ENCODE assay signal across 9 mouse cellular contexts in the genomic region with DNA sequence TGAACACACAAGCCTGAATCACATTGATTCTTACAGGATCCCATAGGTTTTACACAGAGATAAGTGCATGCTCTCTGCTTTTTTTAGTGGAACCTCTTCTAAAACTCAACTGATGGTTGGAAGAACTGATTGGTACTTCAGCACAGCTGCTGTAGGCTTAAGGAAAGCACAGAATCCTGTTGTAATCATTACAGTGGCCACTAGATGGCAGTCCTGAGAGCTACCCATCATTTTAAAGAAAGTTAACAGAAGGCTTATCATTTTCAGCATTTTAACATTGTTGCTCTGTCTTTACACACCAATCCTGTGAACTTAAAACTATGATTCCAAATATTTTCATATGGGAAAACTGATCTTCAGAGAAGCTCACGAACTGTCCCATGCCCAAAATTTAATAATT.
DNase-seq lines count a peak whose midpoint lies in the region; ATAC-seq and TF ChIP-seq lines count a peak whose summit lies in the region.
"Had no signal": no experiment of that assay in that cellular context is flagged by ENCODE, and none has a peak within 500 bp of the region (broad histone marks: within the 10 kb centered on the region; RNA-seq: fewer than 3 reads in every experiment).

No protein-coding gene starts in this region.

- H3K36me3 ChIP-seq in hindbrain, postnatal 0 days (ENCODE audit: insufficient read depth, low read length), result no peaks in the 10 kb centered on the region
- no peaks in the 10 kb centered on the region for H3K36me3 ChIP-seq in hindbrain, embryonic 13.5 days
- no peaks in the 10 kb centered on the region for H3K36me3 ChIP-seq in embryonic facial prominence, embryonic 14.5 days (ENCODE audit: control insufficient read depth, insufficient read depth, low read length)
- no peaks in the 10 kb centered on the region for H3K36me3 ChIP-seq in neural tube, embryonic 11.5 days (ENCODE audit: control insufficient read depth, insufficient read depth, low read length)
- H3K36me3 ChIP-seq in hindbrain, embryonic 10.5 days, result no peaks in the 10 kb centered on the region
- H3K36me3 ChIP-seq: embryonic facial prominence, embryonic 12.5 days had no signal

- ATAC-seq in hindbrain, postnatal 0 days, result no peak
- no peak for ATAC-seq in hindbrain, embryonic 13.5 days (ENCODE audit: low FRiP score)
- no peak for ATAC-seq in embryonic facial prominence, embryonic 14.5 days (ENCODE audit: low read depth)
- ATAC-seq in neural tube, embryonic 11.5 days (ENCODE audit: insufficient read depth, low FRiP score, low TSS enrichment), result no peak

- H3K4me2 ChIP-seq in hindbrain, postnatal 0 days (ENCODE audit: low read depth, low read length), result no peak overlapping the region
- H3K4me2 ChIP-seq in hindbrain, embryonic 13.5 days, result no peak overlapping the region
- H3K4me2 ChIP-seq in embryonic facial prominence, embryonic 14.5 days (ENCODE audit: low read depth, low read length), result no peak overlapping the region
- no peak overlapping the region for H3K4me2 ChIP-seq in neural tube, embryonic 11.5 days (ENCODE audit: low read depth)
- H3K4me2 ChIP-seq: embryonic facial prominence, embryonic 12.5 days had no signal

- TF ChIP-seq CTCF in hindbrain, postnatal 0 days (IDR thresholded peaks at IDR 0.05; ENCODE audit: low read depth), result peak; percentile 78

- peak; percentile 71 for DNase-seq in hindbrain, postnatal 0 days (ENCODE audit: low spot score)
- DNase-seq in ES-CJ7 (ENCODE audit: low read depth, low spot score), result peak; percentile 59
- peak; percentile 13 to 49 for DNase-seq in adrenal gland, postnatal 36 days
- peak; percentile 48 for DNase-seq in embryonic facial prominence, embryonic 14.5 days (ENCODE audit: low spot score)
- DNase-seq in layer of hippocampus, postnatal 10 days (ENCODE audit: low spot score in 2 of 2), result peak; percentile 81 to 85
- DNase-seq in neural tube, embryonic 11.5 days (ENCODE audit: low spot score), result peak; percentile 15
- DNase-seq in hindbrain, embryonic 10.5 days (ENCODE audit: low spot score), result no peak

- no peak overlapping the region for H3K4me3 ChIP-seq in hindbrain, postnatal 0 days (ENCODE audit: low read length)
- H3K4me3 ChIP-seq in hindbrain, embryonic 13.5 days, result no peak overlapping the region
- H3K4me3 ChIP-seq in embryonic facial prominence, embryonic 14.5 days (ENCODE audit: low read depth, low read length), result no peak overlapping the region
- H3K4me3 ChIP-seq in neural tube, embryonic 11.5 days (ENCODE audit: low read depth, low read length), result no peak overlapping the region
- no peak overlapping the region for H3K4me3 ChIP-seq in hindbrain, embryonic 10.5 days
- H3K4me3 ChIP-seq: embryonic facial prominence, embryonic 12.5 days had no signal

- 47% methylated on average over 1 of the region's 1 CpGs for WGBS in hindbrain, postnatal 0 days
- 57% methylated on average over 1 of the region's 1 CpGs for whole genome bisulfite sequencing in hindbrain, embryonic 13.5 days
- 31% methylated on average over 1 of the region's 1 CpGs for WGBS in embryonic facial prominence, embryonic 14.5 days
- 45% methylated on average over 1 of the region's 1 CpGs for WGBS in neural tube, embryonic 11.5 days
- WGBS in hindbrain, embryonic 10.5 days, result 32% methylated on average over 1 of the region's 1 CpGs

- H3K27me3 ChIP-seq in hindbrain, postnatal 0 days (ENCODE audit: insufficient read depth, low read length), result no peaks in the 10 kb centered on the region
- H3K27me3 ChIP-seq in hindbrain, embryonic 13.5 days, result no peaks in the 10 kb centered on the region
- no peaks in the 10 kb centered on the region for H3K27me3 ChIP-seq in embryonic facial prominence, embryonic 14.5 days (replicated peaks; ENCODE audit: control insufficient read depth, insufficient read depth, low read length)
- H3K27me3 ChIP-seq in neural tube, embryonic 11.5 days (ENCODE audit: control insufficient read depth, insufficient read depth, low read length), result no peaks in the 10 kb centered on the region
- no peaks in the 10 kb centered on the region for H3K27me3 ChIP-seq in hindbrain, embryonic 10.5 days (ENCODE audit: insufficient read depth, poor library complexity, severe bottlenecking)
- H3K27me3 ChIP-seq: embryonic facial prominence, embryonic 12.5 days had no signal

- H3K4me1 ChIP-seq in hindbrain, postnatal 0 days (ENCODE audit: insufficient read depth, low read length), result no peaks in the 10 kb centered on the region
- H3K4me1 ChIP-seq in hindbrain, embryonic 13.5 days (replicated peaks), result no peaks in the 10 kb centered on the region
- H3K4me1 ChIP-seq in embryonic facial prominence, embryonic 14.5 days (ENCODE audit: control insufficient read depth, insufficient read depth, low read length), result no peaks in the 10 kb centered on the region
- H3K4me1 ChIP-seq in neural tube, embryonic 11.5 days (ENCODE audit: control insufficient read depth, insufficient read depth, low read length), result no peaks in the 10 kb centered on the region
- H3K4me1 ChIP-seq in hindbrain, embryonic 10.5 days (replicated peaks), result no peaks in the 10 kb centered on the region
- H3K4me1 ChIP-seq: embryonic facial prominence, embryonic 12.5 days had no signal

- H3K27ac ChIP-seq in hindbrain, postnatal 0 days, result no peak overlapping the region
- no peak overlapping the region for H3K27ac ChIP-seq in hindbrain, embryonic 13.5 days
- H3K27ac ChIP-seq in embryonic facial prominence, embryonic 14.5 days (replicated peaks; ENCODE audit: low read depth, low read length), result no peak overlapping the region
- no peak overlapping the region for H3K27ac ChIP-seq in neural tube, embryonic 11.5 days (ENCODE audit: low read depth, low read length)
- no peak overlapping the region for H3K27ac ChIP-seq in hindbrain, embryonic 10.5 days
- H3K27ac ChIP-seq: embryonic facial prominence, embryonic 12.5 days had no signal

- no peak overlapping the region for H3K9ac ChIP-seq in hindbrain, postnatal 0 days (replicated peaks; ENCODE audit: low read length)
- H3K9ac ChIP-seq in hindbrain, embryonic 13.5 days, result no peak overlapping the region
- no peak overlapping the region for H3K9ac ChIP-seq in embryonic facial prominence, embryonic 14.5 days (ENCODE audit: low read depth, low read length)
- no peak overlapping the region for H3K9ac ChIP-seq in neural tube, embryonic 11.5 days (ENCODE audit: low read length)
- H3K9ac ChIP-seq: embryonic facial prominence, embryonic 12.5 days had no signal

- no peaks in the 10 kb centered on the region for H3K9me3 ChIP-seq in hindbrain, postnatal 0 days (ENCODE audit: low read length)
- H3K9me3 ChIP-seq in hindbrain, embryonic 13.5 days, result no peaks in the 10 kb centered on the region
- H3K9me3 ChIP-seq in embryonic facial prominence, embryonic 14.5 days (ENCODE audit: control insufficient read depth, low read length), result no peaks in the 10 kb centered on the region
- no peaks in the 10 kb centered on the region for H3K9me3 ChIP-seq in neural tube, embryonic 11.5 days (ENCODE audit: control insufficient read depth, low read length)
- H3K9me3 ChIP-seq in hindbrain, embryonic 10.5 days, result no peaks in the 10 kb centered on the region
- H3K9me3 ChIP-seq: embryonic facial prominence, embryonic 12.5 days had no signal
